Comparison of ENCODE assay signal across 23 mouse cellular contexts in genomic region chr2:16351106-16351505, GRCm38 (mm10). TPM values are rescaled to one million over a fixed set of nuclear protein-coding genes. Genes with fewer than 3 reads are reported as not detected.
DNase-seq lines count a peak whose midpoint lies in the region; ATAC-seq lines count a peak whose summit lies in the region.
"Had no signal": no experiment of that assay in that cellular context is flagged by ENCODE, and none has a peak within 500 bp of the region (broad histone marks: within the 10 kb centered on the region; RNA-seq: fewer than 3 reads in every experiment).

No protein-coding gene starts in this region.

- 71% methylated on average over 3 of the region's 3 CpGs for WGBS in intestine, embryonic 16.5 days
- WGBS in midbrain, embryonic 15.5 days, result 72% methylated on average over 3 of the region's 3 CpGs

- H3K9me3 ChIP-seq in intestine, embryonic 16.5 days (ENCODE audit: control insufficient read depth, low read length), result no peaks in the 10 kb centered on the region
- no peaks in the 10 kb centered on the region for H3K9me3 ChIP-seq in midbrain, embryonic 15.5 days
- H3K9me3 ChIP-seq: forebrain, embryonic 10.5 days; forebrain, embryonic 13.5 days; heart, embryonic 10.5 days; hindbrain, embryonic 12.5 days; hindbrain, embryonic 15.5 days had no signal

- no peaks in the 10 kb centered on the region for H3K27me3 ChIP-seq in intestine, embryonic 16.5 days (replicated peaks; ENCODE audit: control insufficient read depth, insufficient read depth, low read length)
- no peaks in the 10 kb centered on the region for H3K27me3 ChIP-seq in midbrain, embryonic 15.5 days (replicated peaks)
- H3K27me3 ChIP-seq: forebrain, embryonic 13.5 days; hindbrain, embryonic 12.5 days; hindbrain, embryonic 15.5 days had no signal

- no peaks in the 10 kb centered on the region for H3K36me3 ChIP-seq in intestine, embryonic 16.5 days (ENCODE audit: control insufficient read depth, insufficient read depth, low read length)
- H3K36me3 ChIP-seq in midbrain, embryonic 15.5 days (replicated peaks), result no peaks in the 10 kb centered on the region
- H3K36me3 ChIP-seq: forebrain, embryonic 10.5 days; heart, embryonic 10.5 days; hindbrain, embryonic 12.5 days; hindbrain, embryonic 15.5 days had no signal

- H3K4me3 ChIP-seq in intestine, embryonic 16.5 days (ENCODE audit: low read length), result no peak overlapping the region
- no peak overlapping the region for H3K4me3 ChIP-seq in midbrain, embryonic 15.5 days
- H3K4me3 ChIP-seq: forebrain, embryonic 10.5 days; forebrain, embryonic 13.5 days; heart, adult 2 months; heart, embryonic 10.5 days; hindbrain, embryonic 12.5 days; hindbrain, embryonic 15.5 days had no signal

- no peak overlapping the region for H3K4me2 ChIP-seq in intestine, embryonic 16.5 days (ENCODE audit: low read depth, low read length)
- no peak overlapping the region for H3K4me2 ChIP-seq in midbrain, embryonic 15.5 days
- H3K4me2 ChIP-seq: forebrain, embryonic 13.5 days; hindbrain, embryonic 12.5 days; hindbrain, embryonic 15.5 days had no signal

- DNase-seq in Muller cell, postnatal 12 days (ENCODE audit: inconsistent ontology term), result peak; percentile 70
- DNase-seq in thymus, adult 18-20 months, result peak; percentile 40 to 70
- peak; percentile 54 to 69 for DNase-seq in thymus, postnatal 10 days (ENCODE audit: low spot score in 2 of 2)
- DNase-seq in thymus, postnatal 36 days, result peak; percentile 46 to 78
- DNase-seq in kidney, adult 8-10 months, result no peak
- DNase-seq in liver, result no peak
- DNase-seq: adrenal gland, postnatal 10 days; adrenal gland, postnatal 36 days; cerebellum, adult 18-20 months; cerebellum, adult 9-10 months; cerebellum, postnatal 14 days; gastrocnemius, postnatal 10 days; gastrocnemius, postnatal 36 days; heart, adult 2 months had no signal

- no peak overlapping the region for H3K9ac ChIP-seq in intestine, embryonic 16.5 days (ENCODE audit: low read depth, low read length)
- H3K9ac ChIP-seq in midbrain, embryonic 15.5 days, result no peak overlapping the region
- H3K9ac ChIP-seq: forebrain, embryonic 13.5 days; hindbrain, embryonic 12.5 days; hindbrain, embryonic 15.5 days had no signal

- no peak for ATAC-seq in intestine, embryonic 16.5 days
- no peak for ATAC-seq in midbrain, embryonic 15.5 days (replicated peaks)
- ATAC-seq: CD4-positive, CD25-positive, alpha-beta regulatory T cell, adult 4 months; forebrain, embryonic 13.5 days; forebrain, embryonic 16.5 days had no signal

- H3K27ac ChIP-seq in intestine, embryonic 16.5 days (ENCODE audit: low read length), result no peak overlapping the region
- H3K27ac ChIP-seq in midbrain, embryonic 15.5 days, result no peak overlapping the region
- H3K27ac ChIP-seq: forebrain, embryonic 10.5 days; forebrain, embryonic 13.5 days; heart, adult 2 months; heart, embryonic 10.5 days; hindbrain, embryonic 12.5 days; hindbrain, embryonic 15.5 days had no signal

- no peaks in the 10 kb centered on the region for H3K4me1 ChIP-seq in intestine, embryonic 16.5 days (ENCODE audit: control insufficient read depth, insufficient read depth, low read length)
- H3K4me1 ChIP-seq in midbrain, embryonic 15.5 days, result 0 out of 2 replicates have a peak, but pooled peaks cover 4% of the 10 kb centered on the region
- H3K4me1 ChIP-seq: heart, embryonic 10.5 days had no signal

RNA-seq across cellular contexts. Expression of gene Plxdc2, which starts 5.0 kb away (rescaled TPM):
- polyA plus RNA-seq in intestine, embryonic 16.5 days (2015; fragmentation: Nextera tagmentation; extraction: Ambion mirVana), result 12.4 and 13.3 TPM in 2 replicates
- polyA plus RNA-seq in midbrain, embryonic 15.5 days (2015; fragmentation: Nextera tagmentation; extraction: Ambion mirVana), result 24.3 and 24.4 TPM in 2 replicates

Comparison
In these comparisons a context has a peak if more than half of its experiments do, and no peak if none do; other contexts are left out.
1. DNase-seq: peak in Muller cell, postnatal 12 days (single experiment), thymus, adult 18-20 months (2 of 2), thymus, postnatal 10 days (2 of 2) and thymus, postnatal 36 days (2 of 2); none in kidney, adult 8-10 months (0 of 2) and liver (single experiment).